Mouse (Mus musculus) CH12.LX (cell line): ENCODE results near the gene Grin2c.

Experiments
- CHD1 ChIP-seq: IDR thresholded peaks from 2 replicates; pipeline ENCODE4 v1.6.1; 2012; ENCODE audit warnings: low read depth, low read length, improper control_type of control experiment, inconsistent platforms
- CTCF ChIP-seq, 2 experiments: IDR thresholded peaks in 1 of 2; conservative IDR thresholded peaks in 1 of 2; 2 replicates each; pipeline ENCODE4 v1.5.1; 2011 to 2012; ENCODE audit warnings: low read depth in 2 of 2, low read length in 2 of 2, improper control_type of control experiment in 1 of 2, inconsistent platforms in 1 of 2, mild to moderate bottlenecking in 1 of 2, moderate library complexity in 1 of 2
- ETS1 ChIP-seq: conservative IDR thresholded peaks from 2 replicates; pipeline ENCODE4 v1.6.1; 2012; ENCODE audit warnings: low read depth, mild to moderate bottlenecking, inconsistent platforms, low read length, improper control_type of control experiment, moderate library complexity
- JUND ChIP-seq: conservative IDR thresholded peaks from 2 replicates; pipeline ENCODE4 v1.6.1; 2011; ENCODE audit warnings: low read depth, low read length, improper control_type of control experiment
- MAFK ChIP-seq: IDR thresholded peaks from 2 replicates; pipeline ENCODE4 v1.6.1; 2011; ENCODE audit warnings: low read length, improper control_type of control experiment; ENCODE audit not compliant: insufficient replicate concordance
- MAX ChIP-seq: IDR thresholded peaks from 2 replicates; pipeline ENCODE4 v1.6.1; 2011; ENCODE audit warnings: low read length, improper control_type of control experiment
- MXI1 ChIP-seq: IDR thresholded peaks from 2 replicates; pipeline ENCODE4 v1.6.1; 2011; ENCODE audit warnings: mild to moderate bottlenecking, low read depth, low read length, improper control_type of control experiment
- NELFE ChIP-seq: IDR thresholded peaks from 2 replicates; pipeline ENCODE4 v1.6.1; 2011; ENCODE audit warnings: low read depth, low read length, improper control_type of control experiment
- NRF1 ChIP-seq: IDR thresholded peaks from 2 replicates; pipeline ENCODE4 v1.6.1; 2014; ENCODE audit warnings: low read depth, mild to moderate bottlenecking, inconsistent platforms, low read length, improper control_type of control experiment, moderate library complexity
- POLR2A ChIP-seq: IDR thresholded peaks from 2 replicates; pipeline ENCODE4 v1.6.1; 2011; ENCODE audit warnings: low read depth, mild to moderate bottlenecking, improper control_type of control experiment, low read length
- TCF12 ChIP-seq: IDR thresholded peaks from 2 replicates; pipeline ENCODE4 v1.6.1; 2014; ENCODE audit warnings: low read depth, mild to moderate bottlenecking, inconsistent platforms, low read length, improper control_type of control experiment
- UBTF ChIP-seq: IDR thresholded peaks from 2 replicates; pipeline ENCODE4 v1.6.1; 2012; ENCODE audit warnings: low read depth, mild to moderate bottlenecking, inconsistent platforms, low read length, improper control_type of control experiment, moderate library complexity
- USF1 ChIP-seq: IDR thresholded peaks from 2 replicates; pipeline ENCODE4 v1.6.1; 2014; ENCODE audit warnings: low read depth, mild to moderate bottlenecking, inconsistent platforms, low read length, improper control_type of control experiment

GRCm38 (mm10) chr11:115267958-115268357, 915 bp upstream of the Grin2c start:
- TF ChIP-seq CTCF (conservative IDR thresholded peaks at IDR 0.05 in 1 of 2, IDR thresholded peaks at IDR 0.05 in 1 of 2; ENCODE audit: low read depth in 2 of 2, low read length in 2 of 2), result no peak
- no peak for TF ChIP-seq POLR2A
- no peak for TF ChIP-seq TCF12
- no peak for TF ChIP-seq ETS1
- TF ChIP-seq MAFK, result no peak
- no peak for TF ChIP-seq CHD1
- TF ChIP-seq NELFE, result no peak
- TF ChIP-seq NRF1, result no peak
- TF ChIP-seq JUND, result no peak
- no peak for TF ChIP-seq USF1
- TF ChIP-seq MXI1, result no peak
- TF ChIP-seq MAX, result no peak
- TF ChIP-seq UBTF, result no peak
